Mouse (Mus musculus) spleen, adult 2 months (tissue): ENCODE results near the gene Mical3. TPM values are rescaled to one million over a fixed set of nuclear protein-coding genes. Genes with fewer than 3 reads are reported as not detected.
A peak's percentile ranks its signal among the peaks of the same experiment; 100 is the strongest.
"Not testable (repeated sequence)": the region's sequence is repeated elsewhere in the genome, so short reads cannot be mapped to it uniquely, and the experiment has no call there.

Experiments used
- DNase-seq, 2 experiments: peaks; one replicate each; pipeline versions ENCODE4 v3.0.0 to v3.0.0-alpha.2; 2012 to 2021; ENCODE audit warnings: low spot score in 2 of 2, low read depth in 1 of 2
- H3K27ac ChIP-seq: fragments of 200-500 bp; 2 replicates; pipeline ENCODE4 v1.5.1; 2012; ENCODE audit warnings: low read length, inconsistent platforms; ENCODE audit not compliant: insufficient read depth
- H3K27me3 ChIP-seq: fragments of 200-500 bp; 2 replicates; pipeline ENCODE4 v1.6.1; 2012; ENCODE audit warnings: mild to moderate bottlenecking, moderate library complexity, low read length, inconsistent platforms; ENCODE audit not compliant: control insufficient read depth, insufficient read depth
- H3K36me3 ChIP-seq: fragments of 200-500 bp; 2 replicates; pipeline ENCODE4 v1.6.1; 2012; ENCODE audit warnings: mild to moderate bottlenecking, low read length, inconsistent platforms; ENCODE audit not compliant: control insufficient read depth, insufficient read depth
- H3K4me1 ChIP-seq: fragments of 200-500 bp; 2 replicates; pipeline ENCODE4 v1.6.1; 2011; ENCODE audit warnings: inconsistent platforms; ENCODE audit not compliant: control insufficient read depth, insufficient read depth, insufficient read length
- H3K4me3 ChIP-seq: fragments of 200-500 bp; 2 replicates; pipeline ENCODE4 v1.5.1; 2011; ENCODE audit warnings: mild to moderate bottlenecking, inconsistent platforms; ENCODE audit not compliant: insufficient read depth, insufficient read length; ENCODE audit errors: extremely low read depth
- CTCF ChIP-seq: fragments of 200-500 bp; IDR thresholded peaks from 2 replicates; pipeline ENCODE4 v1.5.1; 2011; ENCODE audit warnings: mild to moderate bottlenecking, inconsistent platforms; ENCODE audit not compliant: insufficient read depth, insufficient read length, insufficient replicate concordance; ENCODE audit errors: extremely low read depth
- POLR2A ChIP-seq: fragments of 200-500 bp; IDR thresholded peaks from 2 replicates; pipeline ENCODE4 v1.6.1; 2011; ENCODE audit warnings: low read depth, low read length, inconsistent platforms
- WGBS: fragments of 180-500 bp; shearing (Covaris S2); methylation state at CpG from one replicate; pipeline ENCODE4 v1.1.7; 2018; 5-methylcytosine and 5-hydroxymethylcytosine counted together
- polyA plus RNA-seq: library from polyadenylated mRNA; depleted of rRNA; stranded (reverse); fragments of >200 nt; gene quantifications from 2 replicates; pipeline ENCODE4 v1.2.3, GENCODE M21; 2012

Gene Mical3
- polyA plus RNA-seq, 1 experiment = 11.2 TPM

DNA sequence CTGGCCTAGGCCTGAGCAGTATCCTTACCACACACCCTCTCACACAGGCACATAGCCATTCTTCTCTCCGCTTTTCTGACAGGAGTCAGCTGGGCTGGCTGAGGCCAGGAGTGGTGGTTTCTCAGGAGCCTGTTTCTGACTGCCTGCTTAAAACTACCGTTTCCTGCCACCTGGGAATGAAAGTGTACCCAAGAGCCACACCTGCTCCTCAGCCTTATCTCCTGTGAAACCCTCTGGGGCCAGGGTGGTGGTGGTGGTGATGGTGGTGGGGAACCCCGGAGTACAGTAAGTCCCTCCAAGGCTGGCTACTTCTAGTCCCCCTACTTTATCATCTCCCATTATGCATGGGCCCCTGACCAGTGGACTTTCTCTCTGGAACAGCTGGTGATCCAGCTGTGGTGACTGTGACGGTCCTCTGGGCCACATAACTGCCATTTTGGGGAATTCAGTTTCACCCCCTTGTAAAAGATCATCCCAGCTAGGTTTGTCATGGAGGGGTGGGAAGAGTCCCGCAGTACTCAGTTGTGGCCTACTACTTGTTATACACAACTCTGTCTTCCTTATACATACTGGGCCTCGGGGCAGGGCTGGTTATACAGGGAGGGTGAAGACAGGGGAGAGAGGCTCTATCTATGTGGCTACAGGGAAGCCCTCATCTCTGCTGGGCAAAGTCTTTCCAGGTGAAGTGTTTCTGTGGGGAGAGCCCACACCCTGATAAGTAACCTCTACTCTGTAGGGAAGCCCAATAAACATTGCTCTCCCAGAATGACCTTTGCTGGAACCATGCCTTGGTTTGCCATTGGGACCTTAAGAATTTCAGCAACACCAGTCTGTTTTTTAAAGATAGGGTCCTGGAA is 200.1 kb downstream of the Mical3 start:
- no peak overlapping the region for H3K27ac ChIP-seq

DNA sequence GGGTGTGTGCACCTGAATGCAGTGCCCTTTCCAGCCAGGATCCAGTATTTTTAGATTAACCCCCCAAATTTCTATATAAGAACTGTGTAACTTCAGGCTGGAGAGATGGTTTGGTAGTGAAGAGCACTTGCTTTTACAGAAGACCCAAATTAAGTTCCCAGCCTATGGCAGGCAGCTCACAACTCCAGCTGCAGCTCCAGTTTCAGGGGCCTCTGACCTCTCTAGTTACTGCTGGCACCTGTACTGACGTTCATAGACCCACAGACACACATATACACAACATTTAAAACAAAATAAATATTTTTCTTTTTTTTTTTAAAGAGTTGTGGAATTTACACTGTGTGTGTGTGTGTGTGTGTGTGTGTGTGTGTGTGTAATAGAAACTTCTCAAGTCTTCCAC is 201.4 kb downstream of the Mical3 start:
- Histone ChIP-seq H3K4me3 (no peak overlapping the region), H3K27ac (no peak overlapping the region), H3K27me3 (no peaks in the 10 kb centered on the region), H3K36me3 (no peaks in the 10 kb centered on the region), H3K4me1 (peaks cover 15% of the 10 kb centered on the region; the same call in 1 of the 2 replicates)
- no peak for DNase-seq
- 81% methylated on average over 1 of the region's 1 CpGs for WGBS
- TF ChIP-seq POLR2A (no peak), CTCF (no peak)

More for the DNA sequence above, 200.1 kb downstream of the Mical3 start:
- H3K27me3 ChIP-seq = no peaks in the 10 kb centered on the region
- no peak overlapping the region for H3K4me3 ChIP-seq
- WGBS = 41% methylated on average over 6 of the region's 6 CpGs
- TF ChIP-seq CTCF = no peak
- no peak for TF ChIP-seq POLR2A
- H3K36me3 ChIP-seq = no peaks in the 10 kb centered on the region
- H3K4me1 ChIP-seq = peaks cover 15% of the 10 kb centered on the region; the same call in 1 of the 2 replicates
- DNase-seq = peak in 1 of 2 experiments; percentile 30

- Histone ChIP-seq H3K36me3 (no peaks in the 10 kb centered on the region), H3K4me3 (no peak overlapping the region), H3K4me1 (peaks cover 13% of the 10 kb centered on the region; the same call in 1 of the 2 replicates), H3K27me3 (no peaks in the 10 kb centered on the region), H3K27ac (no peak overlapping the region)
- TF ChIP-seq CTCF = no peak
- 78% methylated on average over 3 of the region's 3 CpGs for WGBS
- no peak for DNase-seq
These were observed 203.0 kb downstream of the Mical3 start for GRCm38 (mm10) chr6:120927765-120928164.

DNA sequence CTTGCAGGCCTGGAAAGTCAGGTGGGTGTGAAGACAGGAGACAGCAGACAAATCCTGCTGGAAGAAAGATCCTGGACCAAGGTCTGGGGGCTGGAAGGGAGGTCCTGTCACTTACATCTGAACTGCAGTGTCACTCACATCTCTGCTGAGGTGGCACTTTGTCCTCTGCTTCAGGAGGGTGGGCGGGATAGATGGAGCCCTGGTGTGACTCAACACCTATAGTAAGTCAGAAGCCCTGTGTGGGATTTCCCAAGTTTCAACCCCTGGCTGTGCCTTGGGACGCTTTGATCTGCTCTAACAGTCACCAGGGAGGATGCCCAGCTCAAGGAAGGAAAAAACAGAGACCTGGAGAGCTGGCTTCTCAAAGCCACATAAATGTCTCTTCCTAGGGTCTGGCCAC is 203.9 kb downstream of the Mical3 start:
- Histone ChIP-seq H3K27ac (no peak overlapping the region), H3K27me3 (no peaks in the 10 kb centered on the region), H3K4me3 (no peak overlapping the region), H3K36me3 (no peaks in the 10 kb centered on the region), H3K4me1 (peaks cover 12% of the 10 kb centered on the region; the same call in 1 of the 2 replicates)
- no peak for TF ChIP-seq CTCF
- no peak for TF ChIP-seq POLR2A
- WGBS = 82% methylated on average over 2 of the region's 2 CpGs
- DNase-seq = no peak

DNA sequence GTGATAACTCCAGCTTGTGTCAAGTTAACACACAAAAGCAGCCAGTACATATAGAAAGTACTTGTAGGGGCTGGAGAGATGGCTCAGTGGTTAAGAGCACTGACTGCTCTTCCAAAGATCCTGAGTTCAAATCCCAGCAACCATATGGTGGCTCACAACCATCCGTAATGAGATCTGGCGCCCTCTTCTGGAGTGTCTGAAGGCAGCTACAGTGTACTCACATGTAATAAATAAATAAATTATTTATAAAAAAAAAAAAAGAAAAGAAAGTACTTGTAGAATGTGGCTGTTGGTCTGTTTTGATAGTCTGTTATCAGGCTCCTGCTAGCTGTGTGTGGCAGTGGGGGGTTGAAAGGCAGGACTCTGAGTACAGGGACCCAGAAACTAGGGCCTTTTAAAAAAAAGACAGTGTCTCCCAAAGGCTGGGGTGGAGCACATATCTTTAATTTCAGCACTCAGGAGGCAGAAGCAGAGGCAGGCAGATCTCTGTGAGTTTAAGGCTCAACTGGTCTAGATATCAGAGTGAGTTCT is 205.9 kb downstream of the Mical3 start:
- not testable (repeated sequence) for DNase-seq, H3K4me3 ChIP-seq, H3K36me3 ChIP-seq, H3K27me3 ChIP-seq, H3K27ac ChIP-seq, H3K4me1 ChIP-seq
- WGBS = 78% methylated on average over 2 of the region's 2 CpGs

- no peak for TF ChIP-seq CTCF
- TF ChIP-seq POLR2A = no peak
- no peak for DNase-seq
- H3K4me3 ChIP-seq = no peak overlapping the region
- no peak overlapping the region for H3K27ac ChIP-seq
- no peaks in the 10 kb centered on the region for H3K36me3 ChIP-seq
- WGBS = 68% methylated on average over 3 of the region's 3 CpGs
- H3K4me1 ChIP-seq = peaks cover 24% of the 10 kb centered on the region; the same call in 1 of the 2 replicates
- H3K27me3 ChIP-seq = no peaks in the 10 kb centered on the region
These were observed 212.8 kb downstream of the Mical3 start for GRCm38 (mm10) chr6:120917975-120918374.

- H3K4me3 ChIP-seq = peak overlapping the region; percentile 82
- peaks cover 25% of the 10 kb centered on the region; the same call in 1 of the 2 replicates for H3K4me1 ChIP-seq
- peak overlapping the region; percentile 57; the same call in 1 of the 2 replicates for H3K27ac ChIP-seq
- DNase-seq, H3K27me3 ChIP-seq, H3K36me3 ChIP-seq: not testable (repeated sequence)
- WGBS = 24% methylated on average over 11 of the region's 14 CpGs
These were observed 213.6 kb downstream of the Mical3 start for GRCm38 (mm10) chr6:120916972-120917881.
